Mouse (Mus musculus) large intestine, adult 2 months (tissue): ENCODE data around the gene Apobec1. TPM values are rescaled to one million over a fixed set of nuclear protein-coding genes. Genes with fewer than 3 reads are reported as not detected.
A peak's percentile ranks its signal among the peaks of the same experiment; 100 is the strongest.
"Not testable (repeated sequence)": the region's sequence is repeated elsewhere in the genome, so short reads cannot be mapped to it uniquely, and the experiment has no call there.

Experiments used
- DNase-seq: peaks from one replicate; pipeline ENCODE4 v3.0.0-alpha.2; 2012; ENCODE audit warnings: low read depth, low spot score
- WGBS: fragments of 180-500 bp; shearing (Covaris S2); methylation state at CpG from one replicate; pipeline ENCODE4 v1.1.7; 2018; 5-methylcytosine and 5-hydroxymethylcytosine counted together
- polyA plus RNA-seq: library from polyadenylated mRNA; depleted of rRNA; stranded (reverse); fragments of >200 nt; gene quantifications from 2 replicates; pipeline ENCODE4 v1.2.3, GENCODE M21; 2012; rRNA removed

Apobec1 gene
- polyA plus RNA-seq: 14.3 and 25.6 TPM in 2 replicates

DNA sequence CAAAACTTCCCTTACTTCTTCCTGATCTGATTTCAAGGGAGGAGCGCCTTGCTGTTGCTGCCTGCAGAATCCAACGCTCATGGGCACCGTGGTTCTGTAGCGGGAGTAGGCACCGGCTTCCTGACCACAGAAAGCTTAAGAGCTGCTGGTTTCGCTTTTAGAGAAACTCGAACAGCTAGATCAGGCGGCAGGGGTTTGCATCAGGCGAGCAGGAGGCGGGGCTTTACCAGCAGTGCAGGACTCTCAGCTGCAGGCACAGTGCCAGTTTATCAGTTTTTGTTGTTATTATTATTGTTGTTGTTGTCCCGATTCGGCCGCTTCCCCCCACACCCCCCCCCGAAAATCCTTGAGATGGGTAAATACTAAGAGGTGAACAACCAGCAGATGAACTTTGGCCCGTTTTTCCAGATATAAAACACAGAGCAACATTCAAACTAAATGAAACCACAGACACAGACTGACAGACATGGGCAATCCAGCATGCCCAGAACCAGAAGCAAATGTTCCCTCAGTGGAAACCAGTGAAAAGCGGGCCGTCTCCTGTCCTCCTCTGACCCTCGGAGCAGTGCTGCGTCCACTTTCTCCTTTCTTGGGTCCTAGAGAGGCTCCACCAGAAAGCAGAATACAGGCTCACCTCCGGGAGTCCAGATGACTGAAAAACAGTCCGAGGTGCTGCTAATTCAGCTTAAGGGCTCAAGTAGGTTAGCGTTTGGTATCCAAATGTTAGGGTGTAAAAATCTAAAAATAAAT is at the start of gene Apobec1:
TSS of gene Apobec1 (minus strand) at position 203 of the 750 bp plus-strand sequence.
- peak; percentile 48 for DNase-seq
- WGBS: under 1% methylated on average over 22 of the region's 22 CpGs

DNA sequence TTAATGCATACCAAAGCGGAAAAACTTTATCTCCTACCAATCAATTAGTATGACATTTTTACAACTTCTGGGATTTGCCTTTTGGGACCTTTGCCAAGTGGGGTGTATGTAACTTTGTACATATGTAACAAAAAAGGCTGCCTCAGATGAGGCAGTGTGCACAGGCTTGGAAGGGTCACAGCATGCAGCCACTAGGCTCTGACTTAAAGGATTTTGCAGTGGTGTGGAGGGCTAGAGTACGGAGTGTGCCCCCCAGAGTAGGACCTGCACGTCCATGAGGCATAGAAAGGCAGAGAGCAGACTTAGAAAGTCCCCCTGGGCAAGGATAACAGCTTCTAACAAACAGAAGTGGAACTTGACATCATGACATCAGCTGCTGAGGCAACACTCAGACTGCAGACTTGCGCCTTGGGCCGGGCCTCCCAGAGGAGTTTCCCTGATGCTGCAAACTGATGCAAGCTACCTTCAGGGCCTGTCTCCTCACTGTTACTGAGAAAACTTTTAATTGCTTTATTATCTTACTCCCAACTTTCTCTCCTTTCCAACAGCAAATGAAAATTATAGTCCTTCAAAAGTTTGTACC is 48.2 kb upstream of the Apobec1 start:
- 51% methylated on average over 5 of the region's 5 CpGs for WGBS

DNA sequence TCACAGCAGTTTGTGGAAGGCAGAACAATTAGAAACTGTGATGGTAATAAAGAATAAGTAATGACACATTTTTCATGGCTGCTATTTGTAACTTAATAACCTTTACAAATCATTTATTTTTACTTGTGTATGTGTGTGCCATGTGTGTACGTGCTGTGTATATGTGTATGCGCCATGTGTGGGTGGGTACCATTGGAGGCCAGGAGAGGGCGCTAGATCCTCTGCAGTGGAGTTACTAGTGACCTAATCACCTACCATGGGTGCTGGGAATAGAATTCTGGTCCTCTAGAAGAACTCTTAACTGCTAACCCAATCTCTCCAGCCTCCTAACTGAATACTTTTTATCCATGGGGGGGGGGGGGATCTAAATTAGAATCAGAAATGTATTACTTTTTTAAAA is 47.7 kb upstream of the Apobec1 start:
- 76% methylated on average over 3 of the region's 3 CpGs for WGBS
- no peak for DNase-seq

More for the DNA sequence above, 48.2 kb upstream of the Apobec1 start:
- DNase-seq: no peak

DNA sequence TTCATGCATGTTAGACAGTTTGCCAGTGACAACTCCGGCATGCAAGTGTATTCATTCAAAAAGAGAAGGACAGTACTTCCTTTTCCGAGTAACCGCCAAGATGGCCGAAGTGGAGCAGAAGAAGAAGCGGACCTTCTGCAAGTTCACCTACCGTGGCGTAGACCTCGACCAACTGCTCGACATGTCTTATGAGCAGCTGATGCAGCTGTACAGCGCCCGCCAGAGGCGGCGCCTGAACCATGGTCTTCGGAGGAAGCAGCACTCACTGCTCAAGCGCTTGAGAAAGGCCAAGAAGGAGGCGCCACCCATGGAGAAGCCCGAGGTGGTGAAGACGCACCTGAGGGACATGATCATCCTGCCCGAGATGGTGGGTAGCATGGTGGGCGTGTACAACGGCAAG is 42.0 kb upstream of the Apobec1 start:
- WGBS: 93% methylated on average over 21 of the region's 21 CpGs
- not testable (repeated sequence) for DNase-seq

DNA sequence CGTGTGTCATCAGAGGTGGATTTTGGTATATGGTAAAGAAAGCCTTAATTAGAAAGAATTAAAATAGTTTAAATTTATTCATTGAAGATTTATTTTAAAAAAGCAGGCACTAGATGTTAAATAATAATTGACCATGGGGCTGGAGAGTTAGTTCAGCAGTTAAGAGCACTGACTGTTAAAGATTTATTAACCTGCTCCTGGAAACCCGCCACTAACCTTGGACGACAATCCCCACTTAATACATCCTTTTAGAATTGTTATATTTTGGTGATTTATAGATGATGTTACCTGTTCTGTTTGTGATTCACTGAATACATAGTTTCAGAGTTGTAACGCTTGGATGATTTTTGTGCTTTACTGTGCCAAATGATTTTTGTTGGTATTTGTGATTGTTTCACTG is 35.3 kb upstream of the Apobec1 start:
- not testable (repeated sequence) for DNase-seq
- WGBS: 62% methylated on average over 4 of the region's 4 CpGs

DNA sequence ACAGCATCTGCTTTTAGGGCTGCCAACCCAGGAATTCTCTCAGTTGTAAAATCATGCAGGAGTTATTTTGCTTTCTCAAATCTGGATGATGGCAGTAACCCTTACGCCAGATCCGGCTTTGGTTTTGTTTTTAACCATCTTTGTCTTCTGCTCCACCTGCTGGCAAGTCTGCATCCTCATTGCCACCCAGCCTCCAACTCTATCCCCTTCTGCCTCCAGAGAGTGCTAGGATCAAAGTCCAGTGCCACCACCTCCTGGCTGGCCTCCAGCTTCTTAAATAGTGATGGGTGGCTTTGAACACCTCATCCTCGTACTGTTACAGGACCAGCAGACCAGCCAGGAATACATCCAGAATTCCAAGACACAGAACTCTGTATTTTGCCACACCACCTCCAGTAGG is 34.4 kb upstream of the Apobec1 start:
- no peak for DNase-seq
- 22% methylated on average over 3 of the region's 3 CpGs for WGBS

DNA sequence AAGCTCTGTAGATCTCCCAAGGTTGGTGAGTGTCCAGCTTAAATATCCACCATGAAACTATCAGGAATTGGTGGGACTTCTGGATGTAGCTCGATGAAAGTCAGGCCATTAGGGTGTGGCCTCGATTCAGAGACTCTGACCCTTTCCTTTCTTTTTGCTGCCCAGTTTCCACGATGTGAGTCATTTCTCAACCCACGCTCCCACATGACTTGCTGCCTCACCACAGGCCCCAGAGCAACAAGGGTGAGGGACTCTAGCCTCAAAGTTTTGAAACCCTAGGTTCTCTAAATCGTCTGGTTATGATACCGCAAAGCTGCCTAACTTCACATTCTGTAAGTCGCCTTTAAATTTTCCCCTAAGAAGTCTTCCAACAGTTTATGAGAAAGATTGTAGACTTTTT is 33.1 kb upstream of the Apobec1 start:
- WGBS: 62% methylated on average over 7 of the region's 7 CpGs
- DNase-seq: no peak

DNA sequence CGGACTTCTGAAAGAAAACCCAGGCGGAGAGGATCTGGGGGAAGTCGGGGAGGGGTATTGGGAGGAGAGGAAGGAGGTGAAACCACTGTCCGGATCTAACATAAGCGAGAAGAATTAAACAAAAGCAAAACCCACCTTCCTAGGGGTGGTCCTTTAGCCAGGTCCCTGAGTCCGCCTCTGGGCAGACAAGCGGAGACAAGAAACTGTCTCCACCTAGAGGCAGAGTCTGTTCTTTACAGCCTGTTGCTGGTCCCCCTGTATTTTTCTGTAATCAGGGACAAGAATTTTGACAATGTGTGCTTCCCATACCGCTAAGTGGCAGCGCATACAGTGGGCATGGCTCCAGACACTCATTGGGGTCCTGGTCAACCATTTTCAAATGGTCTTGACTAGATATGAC is 31.2 kb upstream of the Apobec1 start:
- DNase-seq: no peak
- 44% methylated on average over 9 of the region's 9 CpGs for WGBS

DNA sequence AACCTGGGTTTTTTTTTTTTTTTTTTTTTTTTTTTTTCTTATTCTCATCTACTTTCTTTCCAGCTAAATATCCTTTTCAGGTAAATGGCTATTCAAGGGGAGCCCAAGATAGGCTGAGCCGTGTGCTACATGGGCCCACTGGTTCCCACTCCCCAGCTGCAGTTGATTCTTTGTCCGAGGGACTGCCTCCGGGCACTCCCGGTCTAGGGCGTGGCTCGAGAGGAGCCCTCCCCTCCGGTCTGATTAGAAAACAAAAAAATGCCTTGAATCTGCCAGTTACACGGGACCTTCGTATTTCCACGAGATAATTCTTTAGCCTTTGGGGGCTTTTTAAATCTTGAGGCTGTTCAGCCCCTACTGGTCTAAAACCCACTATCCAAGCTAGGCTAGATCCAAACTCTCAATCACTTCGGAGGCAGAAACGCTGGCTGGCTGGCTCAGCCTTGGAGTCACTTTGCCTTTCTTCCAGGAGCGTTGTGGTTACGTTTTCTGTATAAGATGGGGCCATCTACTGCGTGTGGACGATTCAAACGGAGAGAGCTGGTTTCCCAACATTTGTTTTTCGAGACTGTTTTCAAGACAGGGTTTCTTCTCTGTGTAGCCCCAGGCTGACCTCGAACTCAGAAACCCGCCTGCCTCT is 25.3 kb upstream of the Apobec1 start:
- 21% methylated on average over 20 of the region's 20 CpGs for WGBS
- no peak for DNase-seq

DNA sequence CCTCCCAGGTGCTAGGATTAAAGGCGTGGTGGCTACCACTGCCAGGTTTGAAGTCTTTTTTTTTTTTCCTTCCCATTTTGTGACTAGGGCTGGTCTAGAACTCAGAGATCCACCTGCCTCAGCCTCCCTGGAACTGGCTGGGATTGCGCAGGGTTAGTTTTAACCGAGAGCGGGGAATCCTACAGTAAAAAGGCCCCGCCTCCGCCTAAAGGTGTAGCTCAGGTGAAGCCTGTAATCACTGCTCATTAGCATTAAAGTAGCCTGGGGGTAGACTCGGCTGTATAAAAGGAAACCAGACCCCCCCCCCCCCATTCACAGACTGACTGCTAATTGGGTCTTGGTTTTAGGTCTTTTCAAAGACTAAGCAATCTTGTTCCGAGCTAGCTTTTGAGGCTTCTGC is 23.9 kb upstream of the Apobec1 start, which contains the start of gene Dppa3:
TSS of gene Dppa3 (plus strand) at position 301 of the 400 bp plus-strand sequence.
- DNase-seq: no peak
- 87% methylated on average over 8 of the region's 8 CpGs for WGBS

DNA sequence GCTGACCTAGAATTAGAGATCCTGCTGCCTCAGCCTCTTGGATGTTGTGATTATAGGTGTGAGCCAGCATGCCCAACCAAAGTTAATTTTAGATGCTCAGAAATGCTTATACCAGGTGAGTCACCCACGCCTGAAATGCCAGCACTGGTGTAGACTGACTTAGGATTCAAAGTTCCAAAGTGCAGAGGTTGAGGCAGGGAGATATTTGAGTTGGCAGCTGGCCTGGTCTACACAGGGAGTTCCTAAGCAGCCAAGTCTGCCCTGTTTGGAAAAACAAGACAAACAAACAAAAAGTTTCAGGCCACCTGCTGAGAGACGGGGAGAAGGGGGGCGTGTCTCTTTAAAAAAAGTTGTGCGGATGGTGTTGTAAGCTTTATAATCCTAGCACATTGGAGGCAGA is 22.9 kb upstream of the Apobec1 start:
- 29% methylated on average over 4 of the region's 4 CpGs for WGBS
- DNase-seq: peak; percentile 90

DNA sequence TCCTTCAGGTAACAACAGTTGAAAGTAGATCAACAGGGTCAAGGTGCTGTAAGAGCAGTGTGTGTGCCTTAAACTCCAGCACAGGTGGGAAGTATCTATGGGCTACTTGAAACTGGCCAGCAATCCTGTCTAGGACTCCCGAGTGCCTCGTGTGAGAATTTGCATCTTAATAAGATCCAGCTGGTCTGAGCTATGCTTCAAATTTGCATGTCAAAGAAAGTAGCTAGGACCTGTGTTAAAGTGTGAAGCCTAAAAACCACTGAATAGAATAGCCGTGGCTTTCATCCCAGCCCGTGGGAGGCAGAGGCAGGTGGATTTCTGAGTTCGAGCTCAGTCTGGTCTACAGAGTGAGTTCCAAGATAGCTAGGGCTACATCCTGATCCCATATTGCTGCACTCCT is 22.2 kb upstream of the Apobec1 start:
- WGBS: 75% methylated on average over 5 of the region's 5 CpGs
- DNase-seq: no peak

DNA sequence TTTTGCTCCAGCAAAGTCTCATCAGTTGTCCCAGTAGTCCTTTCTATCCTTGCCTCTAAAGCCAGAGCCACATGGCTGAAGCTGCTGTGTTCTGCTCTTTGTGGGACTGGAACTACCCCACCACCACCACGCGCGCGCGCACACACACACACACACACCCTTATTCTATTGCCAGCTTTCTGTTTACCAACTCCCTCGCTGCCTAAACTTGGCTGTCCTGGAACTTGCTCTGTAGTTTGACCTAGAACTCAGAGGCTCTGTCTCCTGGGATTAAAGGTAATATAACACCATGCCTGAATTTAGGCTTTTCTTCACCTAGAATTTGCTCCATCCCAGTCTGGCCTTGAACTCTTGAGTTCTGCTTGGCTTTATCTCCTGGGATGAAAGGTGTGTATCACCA is 18.8 kb upstream of the Apobec1 start:
- DNase-seq: no peak
- 45% methylated on average over 6 of the region's 6 CpGs for WGBS

DNA sequence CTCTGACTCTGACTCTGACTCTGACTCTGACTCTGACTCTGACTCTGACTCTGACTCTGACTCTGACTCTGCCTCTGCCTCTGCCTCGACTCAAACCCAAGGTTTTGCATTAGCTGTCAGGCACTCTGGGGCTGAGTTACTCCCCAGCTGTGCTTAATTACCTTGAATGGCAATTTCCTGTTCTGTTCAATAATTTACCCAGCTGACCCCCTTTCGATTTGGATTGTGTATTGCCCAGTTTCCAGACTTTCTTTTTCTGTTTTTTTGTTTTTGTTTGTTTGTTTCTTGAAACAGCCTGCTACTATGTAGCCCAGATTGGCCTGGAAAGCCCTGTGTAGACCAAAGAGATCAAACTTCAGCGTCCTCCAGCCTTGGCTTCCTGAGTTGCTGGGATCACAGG is 13.8 kb upstream of the Apobec1 start:
- WGBS: 31% methylated on average over 3 of the region's 3 CpGs
- DNase-seq: no peak

DNA sequence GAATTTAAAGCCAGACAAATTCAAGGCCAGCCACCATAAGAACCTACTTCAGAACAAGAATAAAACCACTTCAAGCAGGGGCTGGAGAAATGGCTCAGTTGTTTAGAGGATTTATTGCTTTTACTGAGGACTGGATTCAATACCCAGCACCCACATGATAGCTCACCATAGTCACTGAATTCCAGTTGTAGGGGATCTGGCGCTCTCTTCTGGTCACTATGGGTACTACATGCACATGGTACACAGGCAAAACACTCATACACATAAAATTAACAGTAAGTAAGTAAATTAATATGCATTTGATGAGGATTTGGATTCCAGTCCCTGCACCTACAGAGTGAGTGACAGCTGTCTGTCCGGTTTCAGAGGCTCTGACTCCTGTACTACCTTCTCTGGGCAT is 11.8 kb upstream of the Apobec1 start:
- no peak for DNase-seq
- WGBS: 56% methylated on average over 2 of the region's 2 CpGs

DNA sequence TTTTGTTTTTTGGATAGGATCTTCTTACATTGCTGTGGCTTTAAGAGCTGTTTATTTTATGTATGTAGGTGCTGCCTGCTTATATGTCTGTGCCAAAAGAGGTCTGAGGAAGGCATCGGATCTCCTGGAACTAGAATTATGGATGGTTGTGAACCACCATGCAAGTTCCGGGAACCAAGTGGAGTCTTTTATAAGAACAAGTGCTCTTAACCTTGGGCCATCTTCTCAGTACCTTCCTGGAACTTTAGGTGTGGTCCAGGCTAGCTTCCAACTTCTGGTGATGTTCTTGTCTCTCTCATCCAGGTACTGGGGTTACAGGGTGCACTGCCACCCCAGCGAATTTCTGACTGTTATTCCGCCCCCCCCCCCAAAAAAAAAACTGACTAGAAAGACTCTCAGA is 10.2 kb upstream of the Apobec1 start:
- no peak for DNase-seq
- 75% methylated on average over 4 of the region's 4 CpGs for WGBS

DNA sequence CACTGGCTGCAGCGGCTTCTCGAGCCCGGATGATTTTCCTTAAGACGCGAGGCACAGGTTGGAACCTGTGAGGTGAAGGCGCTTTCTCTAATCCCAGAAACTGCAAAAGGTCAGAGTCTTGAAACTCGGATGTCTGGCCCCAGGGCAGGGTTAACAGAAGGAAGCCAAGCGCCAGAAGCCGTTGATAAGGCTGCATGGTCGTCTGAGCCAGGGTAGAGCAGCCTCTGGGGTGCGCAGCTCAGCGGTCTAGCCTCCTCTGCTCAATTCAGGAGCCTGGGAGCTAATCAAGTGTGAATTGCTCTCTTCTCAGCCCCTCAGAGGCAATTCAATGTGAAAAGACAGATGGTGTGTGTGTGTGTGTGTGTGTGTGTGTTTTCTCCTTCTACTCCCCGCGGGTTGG is 7.5 kb upstream of the Apobec1 start, which contains the start of gene Gdf3:
TSS of gene Gdf3 (minus strand) at position 317 of the 400 bp plus-strand sequence.
- DNase-seq: no peak
- WGBS: 59% methylated on average over 14 of the region's 14 CpGs

DNA sequence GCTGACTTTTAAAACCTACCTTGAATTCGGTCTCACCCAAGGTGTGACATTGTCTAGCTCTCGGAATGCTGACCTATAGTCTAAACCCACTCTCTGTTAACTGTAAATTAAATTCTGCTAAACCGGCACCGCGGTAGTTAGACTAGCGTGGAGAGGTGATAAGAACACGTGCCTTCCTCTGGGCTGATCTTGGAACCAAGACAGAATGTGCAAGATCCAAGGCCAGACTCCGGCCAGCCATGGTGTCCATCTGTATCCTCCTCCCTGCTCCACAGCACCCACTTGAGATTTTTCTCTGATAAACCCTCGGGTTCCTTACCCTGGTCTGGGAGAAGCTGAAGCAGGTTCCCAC is 7.1 kb upstream of the Apobec1 start:
- DNase-seq: no peak
- 57% methylated on average over 9 of the region's 9 CpGs for WGBS

DNA sequence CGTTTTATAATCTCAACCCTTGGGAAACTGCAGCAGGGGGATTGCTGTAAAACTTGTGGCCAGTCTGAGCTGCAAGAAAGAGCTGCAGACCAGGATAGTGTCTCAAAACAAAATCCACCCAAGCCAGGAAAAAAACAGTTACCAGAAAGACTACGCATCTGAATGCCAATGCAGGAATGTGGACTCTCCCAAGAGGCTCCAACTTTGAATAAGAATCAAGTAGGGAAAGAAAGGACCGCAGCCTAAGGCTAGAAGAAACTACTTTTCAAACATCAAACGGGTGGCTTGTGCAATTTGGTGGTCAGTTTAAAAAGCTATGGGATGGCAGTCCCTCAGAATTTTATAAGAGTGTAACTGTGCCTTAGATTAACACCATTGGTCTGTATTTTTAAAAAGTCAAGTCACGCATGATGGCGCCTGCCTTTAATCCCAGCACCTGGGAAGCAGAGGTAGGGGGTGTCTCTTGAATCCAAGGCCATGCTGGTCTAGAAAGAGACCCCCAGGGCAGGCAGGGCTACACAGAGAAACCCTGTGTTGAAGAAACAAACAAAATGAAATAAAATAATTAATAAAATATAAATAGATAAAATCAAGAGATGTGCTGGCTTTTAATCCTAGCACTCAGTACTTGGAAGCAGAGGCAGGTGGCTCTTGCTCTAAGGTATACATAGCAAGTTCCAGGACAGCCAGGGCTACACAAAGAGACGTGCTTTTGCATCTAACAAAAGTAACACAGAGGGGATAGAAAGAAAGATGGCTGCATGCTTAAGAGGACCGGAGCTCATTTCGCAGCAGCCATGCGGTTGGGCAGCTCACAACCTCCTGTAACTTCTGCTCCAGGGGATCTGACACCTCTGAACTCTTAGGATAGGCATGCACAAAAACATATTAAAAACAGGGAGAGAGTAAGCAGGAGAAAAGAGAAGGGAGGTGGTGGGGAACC is 6.5 kb upstream of the Apobec1 start:
- 85% methylated on average over 10 of the region's 10 CpGs for WGBS
- no peak for DNase-seq

DNA sequence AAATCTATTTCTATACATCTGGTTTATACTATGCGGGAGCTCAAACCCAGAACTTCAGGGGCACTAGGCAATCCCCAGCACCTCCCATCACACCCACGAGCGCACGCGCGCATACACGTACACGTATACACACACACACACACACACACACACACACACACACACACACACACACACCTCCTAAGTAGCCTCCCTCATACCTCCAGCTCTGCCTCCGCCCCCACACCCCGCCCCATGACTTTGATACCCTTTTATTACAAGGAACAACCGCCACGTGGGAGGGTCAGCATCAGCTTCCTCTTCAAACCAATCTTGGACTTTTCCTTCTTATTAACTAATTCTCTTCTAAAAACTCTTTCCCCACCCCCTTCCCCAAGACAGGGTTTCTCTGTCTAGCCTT is 5.5 kb upstream of the Apobec1 start:
- 60% methylated on average over 12 of the region's 12 CpGs for WGBS
- no peak for DNase-seq
